Mouse (Mus musculus): Measurements from ENCODE around the gene Polr3c. TPM values are rescaled to one million over a fixed set of nuclear protein-coding genes. Genes with fewer than 3 reads are reported as not detected.
"Not testable (repeated sequence)": the region's sequence is repeated elsewhere in the genome, so short reads cannot be mapped to it uniquely, and the experiment has no call there.

Polr3c gene
- total RNA-seq, 2 experiments from 2014 or later, result 26.4 to 28.1 TPM

DNA sequence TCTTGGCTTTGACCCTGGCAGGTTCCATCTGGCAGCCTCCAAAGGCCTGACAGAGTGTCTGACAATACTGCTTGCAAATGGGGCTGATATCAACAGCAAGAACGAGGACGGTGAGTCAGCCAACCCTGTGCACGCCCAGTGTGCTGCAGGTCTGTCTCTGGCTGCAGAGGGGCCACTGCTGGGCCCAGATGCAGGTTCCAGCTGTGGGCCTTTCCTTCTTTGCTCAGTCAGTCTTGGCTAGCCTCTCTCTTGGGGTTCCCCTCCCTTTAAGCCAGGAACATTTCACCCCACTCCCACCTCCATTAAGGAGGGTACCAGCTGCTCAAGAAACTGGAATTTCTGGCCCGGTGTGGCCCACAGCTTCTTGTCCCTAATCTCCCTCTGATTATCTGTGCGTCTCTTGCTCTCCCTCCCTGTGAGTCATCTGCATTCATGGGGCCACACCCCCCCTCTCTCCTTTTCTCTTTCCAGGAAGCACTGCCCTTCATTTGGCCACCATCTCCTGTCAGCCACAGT lies 48.2 kb downstream of the Polr3c start:
- DNase-seq (ENCODE audit: low spot score in 2 of 2), result no peak

DNA sequence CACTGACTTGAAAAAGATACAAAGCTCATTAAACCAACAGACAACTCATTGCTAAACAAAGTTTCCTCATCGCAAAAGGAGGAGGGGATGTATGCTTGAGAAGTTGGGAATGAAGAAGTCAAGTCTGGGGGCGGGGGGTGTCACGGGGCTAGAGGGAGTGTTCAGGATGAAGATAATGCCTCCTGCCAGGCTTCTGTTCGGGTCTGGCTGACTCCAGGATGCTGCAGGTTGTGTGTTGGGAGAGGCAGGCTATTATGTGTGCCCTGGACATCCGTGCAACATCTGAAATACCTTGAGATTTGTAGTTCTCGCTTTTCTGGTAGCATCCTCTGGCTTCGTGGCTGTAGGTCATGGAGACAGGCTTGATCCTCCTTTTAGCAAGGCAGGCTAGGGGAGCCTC lies 49.0 kb downstream of the Polr3c start:
- no peak for DNase-seq (ENCODE audit: low spot score in 2 of 2)

DNA sequence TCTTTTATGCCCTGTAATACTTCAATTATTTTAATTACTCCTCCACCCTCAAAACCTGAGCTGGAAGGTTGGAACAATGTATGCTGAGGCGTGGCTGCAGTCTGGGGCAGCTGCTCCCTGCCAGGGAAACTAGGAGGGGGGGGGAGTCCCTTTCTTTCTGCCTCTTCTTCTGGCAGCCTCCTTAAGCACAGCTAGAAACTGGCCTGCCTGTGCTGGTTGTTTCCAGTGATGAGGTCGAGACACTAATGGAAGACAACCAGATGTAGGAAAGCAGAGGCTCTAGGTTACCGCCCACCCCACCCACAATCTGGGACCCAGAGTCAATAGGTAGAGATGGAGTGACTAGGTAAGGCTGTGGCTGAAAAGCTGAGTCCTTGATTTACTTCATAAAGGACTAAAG lies 51.7 kb downstream of the Polr3c start:
- DNase-seq (ENCODE audit: low spot score in 2 of 2), result no peak

DNA sequence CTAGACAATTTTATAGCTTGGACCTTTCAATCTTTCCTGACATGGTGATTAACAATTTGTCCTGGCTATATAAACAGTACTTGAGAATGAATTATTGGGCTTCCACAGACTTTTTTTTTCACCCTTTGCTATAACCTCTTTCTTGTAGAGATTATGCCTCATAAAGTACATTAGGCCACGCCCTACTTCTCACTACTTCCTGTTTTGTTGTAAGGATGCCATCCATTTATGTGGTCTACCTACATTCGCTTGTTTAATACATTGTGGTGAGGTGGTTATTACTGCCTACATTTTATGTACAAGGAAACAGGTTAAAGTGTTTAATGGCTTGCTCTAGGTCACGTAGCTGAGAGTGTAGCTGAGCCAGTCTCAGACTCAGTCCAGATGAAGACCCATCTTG lies 52.3 kb downstream of the Polr3c start:
- DNase-seq (ENCODE audit: low spot score in 2 of 2), result no peak

DNA sequence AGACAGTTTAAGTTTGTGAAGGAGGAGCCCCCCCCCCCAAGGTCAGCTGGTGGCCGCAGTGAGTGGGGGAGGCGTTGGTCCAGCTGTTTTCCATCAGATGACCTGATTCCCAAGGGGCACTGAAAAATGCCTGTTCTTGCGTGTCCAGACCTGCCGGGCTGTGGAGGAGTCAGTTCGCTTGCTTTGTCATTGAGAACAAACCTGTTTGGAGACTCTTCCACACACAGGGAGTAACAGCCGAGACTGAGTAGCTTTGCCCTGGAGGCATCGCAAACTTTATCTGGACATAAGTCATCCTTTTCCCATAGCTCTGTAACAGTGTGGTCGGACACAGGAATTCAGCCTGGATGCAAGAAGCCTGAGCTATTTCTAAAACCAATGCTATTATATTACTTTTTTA lies 53.0 kb downstream of the Polr3c start:
- DNase-seq (ENCODE audit: low spot score in 2 of 2), result no peak

DNA sequence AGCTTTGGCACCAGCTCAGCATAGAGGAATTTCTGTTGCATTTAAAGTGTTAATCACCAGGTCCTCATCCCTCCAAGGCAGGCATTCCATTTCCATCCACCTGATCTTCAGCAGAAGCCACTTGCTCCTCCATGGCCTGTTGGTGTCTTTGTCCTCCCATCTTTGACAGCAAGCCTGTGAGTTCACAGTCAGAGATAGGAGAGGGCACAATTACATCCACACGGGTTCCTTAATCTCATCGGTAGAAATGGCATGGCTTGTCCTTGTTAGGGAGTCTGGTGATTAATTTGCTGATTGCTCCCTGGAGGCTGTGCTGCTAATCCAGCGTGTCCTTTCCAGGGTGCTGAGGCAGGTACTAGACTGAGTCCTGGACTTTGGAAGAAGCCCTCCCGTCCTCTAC lies 53.9 kb downstream of the Polr3c start:
- DNase-seq (ENCODE audit: low spot score in 2 of 2), result no peak

DNA sequence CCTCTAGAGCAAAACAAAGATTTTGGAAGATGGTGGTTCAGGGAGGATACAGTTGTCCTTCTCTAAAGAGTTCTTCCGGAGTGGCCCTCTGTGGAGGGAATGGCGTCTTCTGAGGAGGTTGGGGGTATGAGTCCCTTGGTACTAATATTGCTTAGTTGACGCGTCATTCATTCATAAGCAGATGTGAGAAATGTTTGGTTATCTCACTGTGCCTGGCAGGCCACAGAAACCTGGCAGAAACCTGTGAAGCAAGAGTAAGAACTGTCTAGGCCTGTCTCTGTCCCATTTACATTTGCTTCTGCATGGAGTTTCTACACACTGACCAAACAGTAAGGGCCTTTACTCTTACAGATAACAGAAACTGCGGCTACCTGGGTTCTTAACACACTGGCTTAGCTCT lies 55.9 kb downstream of the Polr3c start:
- no peak for DNase-seq (ENCODE audit: low spot score in 2 of 2)

DNA sequence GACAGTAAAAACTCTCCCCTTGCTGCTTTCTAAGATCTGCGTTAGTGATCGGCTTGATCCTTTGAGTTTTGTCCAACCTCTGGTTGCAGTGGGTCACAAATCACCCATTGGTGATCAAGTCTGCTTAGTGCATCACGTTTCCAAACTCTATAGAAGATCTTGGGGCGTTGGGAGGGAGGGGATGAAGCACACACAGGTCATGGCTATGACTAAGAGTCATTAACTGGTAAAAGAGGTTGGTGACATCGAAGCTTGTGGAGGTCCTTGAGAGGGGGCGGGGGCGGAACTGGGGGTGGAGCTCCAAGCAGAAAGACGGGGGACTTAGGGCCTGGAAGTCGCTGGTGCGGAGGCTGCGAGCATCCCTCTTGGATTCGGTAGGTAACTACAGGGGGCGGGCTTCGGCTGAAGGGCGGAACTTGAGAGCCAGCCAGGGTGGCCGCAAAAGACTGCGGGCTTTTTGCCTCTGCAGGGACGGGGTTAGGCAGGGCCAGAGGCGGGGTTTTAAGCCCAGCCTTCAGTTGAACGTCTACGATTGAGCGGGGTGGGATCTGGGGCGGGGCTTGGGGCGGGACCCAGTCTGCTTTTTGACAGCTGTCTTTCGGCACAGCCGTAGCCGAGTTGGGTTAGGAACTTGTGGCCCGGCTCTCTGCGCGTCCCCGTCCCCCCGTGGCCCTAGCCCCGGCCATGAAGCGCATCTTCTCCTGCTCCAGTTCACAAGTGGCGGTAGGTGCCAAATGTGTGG lies 57.5 kb downstream of the Polr3c start, which contains the start of gene Ankrd35:
Gene Ankrd35 (plus strand): TSS at position 405 of the 742 bp plus-strand sequence.
- peak; percentile 66 to 76 for DNase-seq (ENCODE audit: low spot score in 2 of 2)

DNA sequence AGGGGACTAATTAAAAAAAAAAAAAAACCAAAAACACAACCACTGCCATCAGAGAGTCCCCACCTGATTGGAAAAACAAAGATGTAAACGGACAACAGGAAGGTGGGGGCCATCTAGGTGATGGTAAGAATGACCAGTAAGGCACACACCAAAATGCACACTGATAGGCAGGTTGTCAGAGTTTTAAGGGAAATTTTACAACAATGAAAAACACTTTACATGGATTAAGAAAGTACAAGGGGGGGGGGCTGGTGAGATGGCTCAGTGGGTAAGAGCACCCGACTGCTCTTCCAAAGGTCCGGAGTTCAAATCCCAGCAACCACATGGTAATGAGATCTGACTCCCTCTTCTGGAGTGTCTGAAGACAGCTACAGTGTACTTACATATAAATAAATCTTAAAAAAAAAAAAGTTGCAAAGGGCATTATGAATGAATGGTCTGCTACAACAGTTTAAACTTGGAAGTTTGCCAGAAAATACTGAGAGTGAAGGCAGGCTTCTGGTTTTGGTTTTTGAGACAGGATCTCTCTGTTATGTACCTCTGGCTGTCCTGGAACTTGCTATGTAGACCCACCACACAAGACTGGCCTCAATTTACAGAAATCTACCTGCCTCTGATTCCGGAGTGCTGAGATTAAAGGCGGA lies 58.9 kb downstream of the Polr3c start:
- no peak for DNase-seq (ENCODE audit: low spot score in 2 of 2)

DNA sequence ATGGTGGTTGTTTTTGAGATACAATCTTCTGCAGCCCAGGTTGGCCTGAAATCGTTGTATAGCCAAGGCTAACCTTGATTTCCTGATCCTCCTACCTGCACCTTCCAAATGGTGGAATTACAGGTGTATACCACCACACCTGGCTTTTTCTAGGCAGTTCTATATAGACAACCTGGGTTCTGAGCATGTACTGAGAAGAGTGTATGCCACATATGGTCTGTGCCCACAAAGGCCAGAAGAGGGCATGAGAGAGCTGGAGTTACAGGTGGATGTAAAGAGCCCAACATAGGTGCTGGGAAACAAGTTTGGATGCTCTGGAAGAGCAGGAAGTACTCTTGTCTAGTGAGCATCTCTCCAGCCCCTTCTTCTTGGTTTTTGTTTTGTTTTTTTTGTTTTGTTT lies 60.1 kb downstream of the Polr3c start:
- no peak for DNase-seq (ENCODE audit: low spot score in 2 of 2)

DNA sequence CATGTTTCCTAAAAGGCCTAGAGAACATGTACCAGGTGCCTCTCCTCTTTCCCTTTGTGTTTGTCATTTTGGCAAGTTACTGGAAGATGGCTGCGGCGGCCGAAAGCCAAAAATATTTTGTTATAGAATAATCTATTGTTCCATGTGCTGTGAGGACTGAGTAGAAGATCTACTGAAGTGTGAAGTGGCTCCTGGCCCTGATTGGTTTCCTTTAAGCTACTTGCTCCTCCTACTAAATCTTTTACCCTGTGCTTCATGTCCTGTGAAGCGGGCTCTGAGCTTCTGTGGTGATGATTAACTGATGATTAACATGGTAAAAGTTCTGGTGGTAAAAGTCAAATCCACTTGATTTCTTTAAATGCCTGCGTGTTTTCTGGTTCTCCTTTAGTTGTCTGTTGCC lies 60.5 kb downstream of the Polr3c start:
- DNase-seq (ENCODE audit: low spot score in 2 of 2), result no peak

DNA sequence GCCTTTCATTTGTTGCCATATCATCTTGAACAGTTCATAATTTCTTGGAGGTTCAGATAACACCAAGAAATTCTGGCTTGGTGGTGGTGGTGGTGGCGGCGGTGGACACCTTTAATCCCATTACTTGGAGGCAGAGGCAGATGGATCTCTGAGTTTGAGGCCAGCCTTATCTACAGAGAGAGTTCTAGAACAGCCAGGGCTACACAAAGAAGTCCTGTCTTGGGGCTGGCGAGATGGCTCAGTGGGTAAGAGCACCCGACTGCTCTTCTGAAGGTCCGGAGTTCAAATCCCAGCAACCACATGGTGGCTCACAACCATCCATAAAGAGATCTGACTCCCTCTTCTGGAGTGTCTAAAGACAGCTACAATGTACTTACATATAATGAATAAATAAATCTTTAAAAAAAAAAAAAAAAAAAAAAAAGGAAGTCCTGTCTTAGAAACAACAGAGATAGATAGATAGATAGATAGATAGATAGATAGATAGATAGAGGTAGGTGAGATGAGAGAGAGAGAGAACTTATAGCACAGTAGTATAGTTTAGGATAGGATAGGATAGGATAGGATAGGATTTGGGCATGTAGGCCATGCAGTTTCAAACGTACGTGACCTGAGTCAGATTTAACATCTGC lies 61.6 kb downstream of the Polr3c start:
- DNase-seq (ENCODE audit: low spot score in 2 of 2), result not testable (repeated sequence)

DNA sequence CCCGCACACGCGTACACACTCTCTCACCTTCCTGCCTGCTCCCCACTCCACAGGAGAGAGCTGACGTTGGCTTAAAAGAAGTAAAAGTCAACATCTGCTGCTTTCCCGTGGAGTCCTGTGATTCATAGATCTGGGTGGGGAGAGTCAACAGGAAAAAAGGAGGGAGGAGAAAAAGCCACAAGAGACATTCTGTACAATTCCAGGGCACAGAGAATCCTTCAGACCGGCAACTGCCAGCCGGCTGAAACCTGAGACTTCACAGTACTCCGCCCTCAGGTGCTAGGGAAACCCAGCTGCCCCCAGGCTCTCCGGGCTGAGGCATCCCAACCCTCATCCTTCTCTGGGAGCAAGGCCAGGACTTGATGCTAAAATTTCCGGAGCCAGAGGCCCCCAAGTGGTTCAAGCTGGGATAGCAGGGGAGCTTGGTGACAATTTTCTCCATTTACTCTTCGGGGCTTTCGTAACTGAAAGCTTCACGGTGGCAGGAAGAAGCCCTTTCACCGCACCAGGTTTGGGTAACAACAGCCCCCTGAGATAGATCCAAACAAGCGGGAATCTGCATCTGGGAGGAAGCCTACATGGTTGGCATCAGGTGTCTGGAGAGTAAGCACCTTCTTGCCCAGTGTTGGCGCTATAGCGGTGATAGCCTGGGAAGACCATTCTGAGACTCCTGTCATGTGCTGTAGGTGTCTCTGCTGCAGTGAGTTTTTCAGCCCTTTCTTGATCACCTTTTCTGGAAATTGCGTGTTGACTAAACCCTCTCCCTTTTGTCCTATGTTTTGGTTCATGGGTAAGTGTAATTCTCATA lies 63.8 kb downstream of the Polr3c start:
- peak; percentile 93 to 94 for DNase-seq (ENCODE audit: low spot score in 2 of 2)

DNA sequence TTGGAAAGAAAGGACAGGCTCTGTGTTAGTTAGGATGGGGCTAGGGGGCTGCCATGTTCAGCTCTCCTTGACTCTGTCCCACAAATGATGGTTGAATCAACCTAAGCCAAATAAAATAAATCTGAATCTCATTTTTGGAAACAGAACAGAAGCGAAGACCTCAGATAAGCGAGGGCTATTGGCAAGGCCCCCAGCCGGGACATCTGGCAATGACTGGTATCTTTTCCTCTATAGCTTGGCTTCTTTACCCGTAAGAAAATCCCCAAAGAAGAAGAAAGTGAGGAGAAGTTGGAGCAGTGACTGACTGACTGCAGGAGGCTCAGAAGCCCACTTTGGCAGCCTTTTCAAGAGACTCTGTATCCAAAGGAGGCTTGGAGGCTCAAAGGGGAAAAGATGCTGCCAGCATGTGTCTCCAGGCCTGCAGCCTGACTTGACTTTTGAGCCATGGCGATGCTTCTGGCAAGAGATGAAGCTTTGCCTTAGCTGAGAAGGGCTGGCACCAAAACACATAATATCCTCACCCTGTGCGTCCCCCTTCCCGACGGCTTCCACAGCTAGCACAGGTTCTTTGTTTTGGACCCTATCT lies 64.6 kb downstream of the Polr3c start:
- DNase-seq (ENCODE audit: low spot score in 2 of 2), result no peak

Other genes with a start within 250 kb of the Polr3c start
- under 1 TPM; 0.41 to 0.49 TPM for gene Hfe2, start 202.5 kb downstream of the Polr3c start, total RNA-seq (2021)
- 10 to 100 TPM; 36.5 to 46.1 TPM for gene Txnip, start 169.7 kb downstream of the Polr3c start, total RNA-seq (2021)
- gene Gm16253, start 150.6 kb downstream of the Polr3c start, total RNA-seq (2021), result not detected
- 10 to 100 TPM; 27.5 to 28.6 TPM for gene Polr3gl, start 133.4 kb downstream of the Polr3c start, total RNA-seq (2021)
- gene Ankrd34a, start 131.0 kb downstream of the Polr3c start, total RNA-seq (2021), result 10 to 100 TPM; 41.3 to 45.5 TPM
- gene Lix1l, start 126.5 kb downstream of the Polr3c start, total RNA-seq (2021), result 10 to 100 TPM; 40.8 to 44.5 TPM
- 10 to 100 TPM; 69.9 to 75.6 TPM for gene Rbm8a, start 97.7 kb downstream of the Polr3c start, total RNA-seq (2021)
- gene Pex11b, start 92.3 kb downstream of the Polr3c start, total RNA-seq (2021), result 10 to 100 TPM; 43.2 to 50.3 TPM
- gene Gm42957, start 92.2 kb downstream of the Polr3c start, total RNA-seq (2021), result under 1 TPM; 0.25 to 0.34 TPM
- 1 to 10 TPM; 1.4 to 1.8 TPM for gene Itga10, start 82.0 kb downstream of the Polr3c start, total RNA-seq (2021)
- gene Ankrd35, start 57.5 kb downstream of the Polr3c start, total RNA-seq (2021), result 1 to 10 TPM; 6.9 to 7.4 TPM
- gene Pias3, start 31.2 kb downstream of the Polr3c start, total RNA-seq (2021), result 10 to 100 TPM; 25.6 to 31.7 TPM
- gene Nudt17, start 19.1 kb downstream of the Polr3c start, total RNA-seq (2021), result 10 to 100 TPM in 1 of 2 experiments, 1 to 10 TPM in 1; 9.8 to 11.0 TPM
- gene Rnf115, start within 50 bp of the Polr3c start, total RNA-seq (2021), result 10 to 100 TPM; 46.3 to 56.3 TPM
- gene Pdzk1, start 101.7 kb upstream of the Polr3c start, total RNA-seq (2021), result under 1 TPM; 0.14 to 0.25 TPM
- not detected for gene Cd160, start 101.7 kb upstream of the Polr3c start, total RNA-seq (2021)
- 1 to 10 TPM; 1.9 to 2.1 TPM for gene Gja5, start 177.1 kb upstream of the Polr3c start, total RNA-seq (2021)
- 10 to 100 TPM; 33.8 to 45.6 TPM for gene Gpr89, start 177.7 kb upstream of the Polr3c start, total RNA-seq (2021)
- not detected for gene Gja8, start 198.4 kb upstream of the Polr3c start, total RNA-seq (2021)

Measured in layer of hippocampus, postnatal 10 days (tissue).